Mouse (Mus musculus): ENCODE measurements around the gene Gsta2. TPM values are rescaled to one million over a fixed set of nuclear protein-coding genes. Genes with fewer than 3 reads are reported as not detected.

Gene Gsta2
- total and polyA plus RNA-seq, 2 experiments, result 22.4 to 106 TPM

GRCm38 (mm10) chr9:78363374-78363773 lies 7.8 kb upstream of the Gsta2 start:
- H3K36me3 ChIP-seq (ENCODE audit: control insufficient read depth, insufficient read depth, low read length), result no peaks in the 10 kb centered on the region
- no peak overlapping the region for H3K9ac ChIP-seq (ENCODE audit: low read depth, low read length)
- no peaks in the 10 kb centered on the region for H3K27me3 ChIP-seq (ENCODE audit: control insufficient read depth, insufficient read depth, low read length)
- no peaks in the 10 kb centered on the region for H3K4me1 ChIP-seq (ENCODE audit: control insufficient read depth, insufficient read depth, low read length)
- TF ChIP-seq CTCF (IDR thresholded peaks at IDR 0.05; ENCODE audit: low read depth, low read length) (no peak), POLR2A (IDR thresholded peaks at IDR 0.05; ENCODE audit: extremely low read depth, insufficient read depth, low read length) (no peak)
- no peak overlapping the region for H3K27ac ChIP-seq (replicated peaks; ENCODE audit: insufficient read depth, low read depth, low read length)
- WGBS, result 66% methylated on average over 6 of the region's 6 CpGs
- no peaks in the 10 kb centered on the region for H3K79me2 ChIP-seq (ENCODE audit: control insufficient read depth, insufficient read depth, low read length)
- DNase-seq (ENCODE audit: extremely low read depth, low read depth, low spot score), result no peak
- H3K4me3 ChIP-seq (ENCODE audit: insufficient read depth, low read depth, low read length), result no peak overlapping the region

DNA sequence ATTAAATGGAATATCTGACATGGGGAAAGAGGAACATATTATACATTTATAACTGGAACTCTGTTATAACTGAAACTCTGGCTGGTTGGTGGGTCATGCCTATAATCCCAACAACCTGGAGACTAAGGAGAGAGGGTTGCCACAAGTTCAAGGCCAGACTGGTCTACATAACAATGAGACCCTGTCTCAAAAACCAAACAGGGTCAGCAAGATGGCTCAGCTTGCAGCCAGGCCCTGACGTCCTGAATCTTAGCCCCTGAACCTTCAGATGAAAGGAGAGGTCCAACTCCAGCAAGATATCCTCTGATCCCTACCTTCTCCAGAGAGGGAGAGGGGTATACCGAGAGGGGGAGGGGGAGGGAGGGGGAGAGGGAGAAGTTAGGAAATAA lies 4.9 kb upstream of the Gsta2 start:
- no peak for TF ChIP-seq CTCF (IDR thresholded peaks at IDR 0.05; ENCODE audit: low read depth, low read length)
- WGBS, result 56% methylated on average over 2 of the region's 2 CpGs
- Histone ChIP-seq H3K4me3 (ENCODE audit: insufficient read depth, low read depth, low read length) (no peak overlapping the region), H3K79me2 (ENCODE audit: control insufficient read depth, insufficient read depth, low read length) (no peaks in the 10 kb centered on the region), H3K36me3 (ENCODE audit: control insufficient read depth, insufficient read depth, low read length) (no peaks in the 10 kb centered on the region), H3K27ac (replicated peaks; ENCODE audit: insufficient read depth, low read depth, low read length) (no peak overlapping the region), H3K27me3 (ENCODE audit: control insufficient read depth, insufficient read depth, low read length) (no peaks in the 10 kb centered on the region), H3K9ac (ENCODE audit: low read depth, low read length) (no peak overlapping the region), H3K4me1 (ENCODE audit: control insufficient read depth, insufficient read depth, low read length) (no peaks in the 10 kb centered on the region)
- DNase-seq (ENCODE audit: extremely low read depth, low read depth, low spot score), result no peak

- H3K27ac ChIP-seq (replicated peaks; ENCODE audit: insufficient read depth, low read depth, low read length), result no peak overlapping the region
- WGBS, result 89% methylated on average over 6 of the region's 6 CpGs
- H3K79me2 ChIP-seq (ENCODE audit: control insufficient read depth, insufficient read depth, low read length), result no peaks in the 10 kb centered on the region
- no peak for TF ChIP-seq POLR2A (IDR thresholded peaks at IDR 0.05; ENCODE audit: extremely low read depth, insufficient read depth, low read length)
- no peak for TF ChIP-seq CTCF (IDR thresholded peaks at IDR 0.05; ENCODE audit: low read depth, low read length)
- H3K27me3 ChIP-seq (ENCODE audit: control insufficient read depth, insufficient read depth, low read length), result no peaks in the 10 kb centered on the region
- no peak overlapping the region for H3K9ac ChIP-seq (ENCODE audit: low read depth, low read length)
- DNase-seq (ENCODE audit: extremely low read depth, low read depth, low spot score), result no peak
- no peaks in the 10 kb centered on the region; the same call in 1 of the 2 replicates for H3K4me1 ChIP-seq (ENCODE audit: control insufficient read depth, insufficient read depth, low read length)
- no peak overlapping the region for H3K4me3 ChIP-seq (ENCODE audit: insufficient read depth, low read depth, low read length)
- no peaks in the 10 kb centered on the region for H3K36me3 ChIP-seq (ENCODE audit: control insufficient read depth, insufficient read depth, low read length)
Measured at GRCm38 (mm10) chr9:78359750-78360483, 4.3 kb upstream of the Gsta2 start.

- Histone ChIP-seq H3K9ac (ENCODE audit: low read depth, low read length) (no peak overlapping the region), H3K27me3 (ENCODE audit: control insufficient read depth, insufficient read depth, low read length) (no peaks in the 10 kb centered on the region), H3K79me2 (ENCODE audit: control insufficient read depth, insufficient read depth, low read length) (no peaks in the 10 kb centered on the region), H3K4me3 (ENCODE audit: insufficient read depth, low read depth, low read length) (no peak overlapping the region), H3K27ac (replicated peaks; ENCODE audit: insufficient read depth, low read depth, low read length) (no peak overlapping the region), H3K4me1 (ENCODE audit: control insufficient read depth, insufficient read depth, low read length) (peaks cover 4% of the 10 kb centered on the region; the same call in 1 of the 2 replicates), H3K36me3 (ENCODE audit: control insufficient read depth, insufficient read depth, low read length) (no peaks in the 10 kb centered on the region)
- TF ChIP-seq CTCF (IDR thresholded peaks at IDR 0.05; ENCODE audit: low read depth, low read length), result peak; percentile 81
- TF ChIP-seq POLR2A (IDR thresholded peaks at IDR 0.05; ENCODE audit: extremely low read depth, insufficient read depth, low read length), result no peak
- 11% methylated on average over 9 of the region's 9 CpGs for WGBS
- peak; percentile 64 for DNase-seq (ENCODE audit: extremely low read depth, low read depth, low spot score)
Measured at GRCm38 (mm10) chr9:78358053-78358452, 2.5 kb upstream of the Gsta2 start.

DNA sequence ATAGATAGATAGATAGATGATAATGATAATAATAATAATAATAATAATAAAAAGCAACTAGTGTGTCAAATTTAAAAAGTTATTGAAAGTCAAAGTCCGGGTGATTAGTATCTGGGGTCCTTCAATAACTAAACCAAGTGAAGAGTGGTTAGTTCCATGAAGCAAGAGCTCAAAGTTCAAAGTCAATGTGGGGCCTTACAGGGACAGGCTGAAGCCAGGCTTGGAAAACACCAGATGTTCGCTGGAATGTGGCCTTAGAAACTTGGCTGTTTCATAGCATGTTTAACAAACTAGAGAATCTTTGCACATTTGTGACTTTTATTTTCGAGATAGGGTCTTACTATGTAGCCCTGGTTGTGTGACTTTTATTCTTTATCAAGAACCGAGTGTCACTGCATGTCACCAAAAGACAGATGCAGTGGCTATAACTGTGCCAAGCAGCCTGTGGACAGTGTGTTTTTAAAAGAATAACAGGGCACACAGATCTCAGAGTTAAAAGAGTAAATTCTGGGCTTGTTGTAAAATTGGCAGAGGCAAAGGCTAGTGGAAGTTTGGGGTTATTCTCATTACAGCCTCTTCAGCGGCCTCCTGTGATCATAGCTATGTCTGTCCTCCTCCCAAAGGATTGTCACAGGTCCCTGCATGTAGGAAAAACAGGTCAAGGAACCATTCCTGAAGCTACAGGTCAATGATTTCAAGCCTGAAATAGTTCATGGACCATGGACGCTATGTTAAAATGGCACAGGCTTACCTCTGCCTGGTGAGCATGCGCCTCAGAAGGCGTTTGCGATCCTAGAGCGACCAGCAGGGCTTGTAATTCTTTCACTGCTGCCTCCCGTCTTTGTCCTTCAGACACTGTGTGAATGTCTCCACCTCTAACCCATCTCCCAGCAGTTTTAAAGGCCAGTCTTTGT lies 666 bp downstream of the Gsta2 start:
- Histone ChIP-seq H3K27me3 (ENCODE audit: control insufficient read depth, insufficient read depth, low read length) (no peaks in the 10 kb centered on the region), H3K4me3 (ENCODE audit: insufficient read depth, low read depth, low read length) (peak overlapping the region; percentile 41), H3K27ac (replicated peaks; ENCODE audit: insufficient read depth, low read depth, low read length) (peak overlapping the region; percentile 89), H3K9ac (ENCODE audit: low read depth, low read length) (peak overlapping the region; percentile 44), H3K79me2 (ENCODE audit: control insufficient read depth, insufficient read depth, low read length) (no peaks in the 10 kb centered on the region), H3K36me3 (ENCODE audit: control insufficient read depth, insufficient read depth, low read length) (no peaks in the 10 kb centered on the region), H3K4me1 (ENCODE audit: control insufficient read depth, insufficient read depth, low read length) (peaks cover 4% of the 10 kb centered on the region; the same call in 1 of the 2 replicates)
- peak; percentile 97 for DNase-seq (ENCODE audit: extremely low read depth, low read depth, low spot score)
- TF ChIP-seq CTCF (IDR thresholded peaks at IDR 0.05; ENCODE audit: low read depth, low read length) (no peak), POLR2A (IDR thresholded peaks at IDR 0.05; ENCODE audit: extremely low read depth, insufficient read depth, low read length) (no peak)
- WGBS, result 33% methylated on average over 11 of the region's 11 CpGs
